Mouse (Mus musculus) frontal cortex, postnatal 25 days (tissue): ENCODE data around the gene Egf.
A peak's percentile ranks its signal among the peaks of the same experiment; 100 is the strongest.

Experiments
- DNase-seq, 2 experiments: peaks; one replicate each; pipeline ENCODE4 v3.0.0; 2022; ENCODE audit warnings: low spot score in 2 of 2

Gene Egf

GRCm38 (mm10) chr3:129723311-129723710 lies 31.8 kb downstream of the Egf start:
- DNase-seq, result no peak

GRCm38 (mm10) chr3:129714542-129715145 lies 40.5 kb downstream of the Egf start:
- DNase-seq, result no peak

GRCm38 (mm10) chr3:129708157-129708556 lies 47.0 kb downstream of the Egf start:
- peak in 1 of 2 experiments; percentile 34 for DNase-seq

- DNase-seq, result no peak
Observed at GRCm38 (mm10) chr3:129698882-129699281, 56.2 kb downstream of the Egf start.

- DNase-seq, result no peak
Observed at GRCm38 (mm10) chr3:129698365-129698764, 56.8 kb downstream of the Egf start.

- DNase-seq, result no peak
Observed at GRCm38 (mm10) chr3:129697691-129698090, 57.4 kb downstream of the Egf start.

- DNase-seq, result no peak
Observed at GRCm38 (mm10) chr3:129695943-129696342, 59.2 kb downstream of the Egf start.

- no peak for DNase-seq
Observed at GRCm38 (mm10) chr3:129693581-129693980, 61.5 kb downstream of the Egf start.

GRCm38 (mm10) chr3:129692816-129693215 lies 62.3 kb downstream of the Egf start:
- no peak for DNase-seq

GRCm38 (mm10) chr3:129687429-129687828 lies 67.7 kb downstream of the Egf start:
- no peak for DNase-seq

GRCm38 (mm10) chr3:129686698-129687333 lies 68.3 kb downstream of the Egf start:
- DNase-seq, result peak in 1 of 2 experiments; percentile 54

- no peak for DNase-seq
Observed at GRCm38 (mm10) chr3:129686196-129686595, 68.9 kb downstream of the Egf start.

- DNase-seq, result no peak
Observed at GRCm38 (mm10) chr3:129683060-129683679, 71.9 kb downstream of the Egf start.

GRCm38 (mm10) chr3:129682389-129682788 lies 72.7 kb downstream of the Egf start:
- DNase-seq, result no peak

- no peak for DNase-seq
Observed at GRCm38 (mm10) chr3:129681841-129682240, 73.3 kb downstream of the Egf start.

GRCm38 (mm10) chr3:129680258-129680657 lies 74.9 kb downstream of the Egf start:
- DNase-seq, result no peak

- no peak for DNase-seq
Observed at GRCm38 (mm10) chr3:129675923-129676322, 79.2 kb downstream of the Egf start.

GRCm38 (mm10) chr3:129663906-129664305 lies 91.2 kb downstream of the Egf start:
- no peak for DNase-seq

- DNase-seq, result no peak
Observed at GRCm38 (mm10) chr3:129658776-129659175, 96.3 kb downstream of the Egf start.

GRCm38 (mm10) chr3:129657775-129658174 lies 97.3 kb downstream of the Egf start:
- no peak for DNase-seq

GRCm38 (mm10) chr3:129657222-129657621 lies 97.9 kb downstream of the Egf start:
- DNase-seq, result no peak

GRCm38 (mm10) chr3:129656540-129656939 lies 98.6 kb downstream of the Egf start:
- no peak for DNase-seq

- DNase-seq, result no peak
Observed at GRCm38 (mm10) chr3:129652476-129652875, 102.6 kb downstream of the Egf start.
